Mouse (Mus musculus) liver, postnatal 0 days (tissue): ENCODE measurements around the gene Dyrk3.

Source experiments
- CTCF ChIP-seq: sonication (generic); IDR thresholded peaks from 2 replicates; pipeline ENCODE4 v1.5.1; 2016; ENCODE audit warnings: antibody characterized with exemption, low read depth
- EP300 ChIP-seq: IDR thresholded peaks from 2 replicates; pipeline ENCODE4 v1.6.1; 2016; ENCODE audit warnings: antibody characterized with exemption, low read depth, mild to moderate bottlenecking

DNA sequence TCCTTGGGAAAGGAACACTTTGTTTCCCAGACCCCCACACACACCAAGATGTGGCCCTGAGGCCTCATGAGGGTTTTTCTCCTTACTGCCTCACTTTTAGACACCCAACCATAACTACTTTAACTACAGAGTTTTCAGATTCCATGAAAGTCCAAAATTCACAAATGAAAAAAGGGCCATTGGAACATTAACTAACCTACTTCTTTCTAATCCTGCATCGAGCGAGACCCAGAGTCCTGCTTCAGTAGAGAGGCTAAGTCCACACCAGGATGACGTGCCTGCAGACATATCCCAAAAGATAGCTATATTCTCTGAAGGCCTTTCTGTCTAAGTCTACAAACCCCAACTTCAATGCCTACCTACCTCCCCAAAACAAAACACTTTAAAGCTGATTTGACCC, 45.3 kb downstream of the Dyrk3 start:
- TF ChIP-seq CTCF (no peak), EP300 (no peak)
